Mouse (Mus musculus) left cerebral cortex, postnatal 4 days (tissue): ENCODE measurements around the gene Lmo1. TPM values are rescaled to one million over a fixed set of nuclear protein-coding genes. Genes with fewer than 3 reads are reported as not detected.

ENCODE experiments used
- DNase-seq: peaks from one replicate; pipeline ENCODE4 v3.0.0-alpha.2; 2022
- intact Hi-C: fragments of 180-260 bp; cut with DNase I; formaldehyde crosslinking; loops from one replicate; pipeline ENCODE4 v1.15.1; 2025
- total RNA-seq, 2 experiments: library from RNA; stranded (reverse); gene quantifications; 2 replicates each; pipeline ENCODE4 v1.2.3; 2021

Lmo1 gene
- total RNA-seq, 2 experiments from 2014 or later: 46.0 to 48.5 TPM

DNA sequence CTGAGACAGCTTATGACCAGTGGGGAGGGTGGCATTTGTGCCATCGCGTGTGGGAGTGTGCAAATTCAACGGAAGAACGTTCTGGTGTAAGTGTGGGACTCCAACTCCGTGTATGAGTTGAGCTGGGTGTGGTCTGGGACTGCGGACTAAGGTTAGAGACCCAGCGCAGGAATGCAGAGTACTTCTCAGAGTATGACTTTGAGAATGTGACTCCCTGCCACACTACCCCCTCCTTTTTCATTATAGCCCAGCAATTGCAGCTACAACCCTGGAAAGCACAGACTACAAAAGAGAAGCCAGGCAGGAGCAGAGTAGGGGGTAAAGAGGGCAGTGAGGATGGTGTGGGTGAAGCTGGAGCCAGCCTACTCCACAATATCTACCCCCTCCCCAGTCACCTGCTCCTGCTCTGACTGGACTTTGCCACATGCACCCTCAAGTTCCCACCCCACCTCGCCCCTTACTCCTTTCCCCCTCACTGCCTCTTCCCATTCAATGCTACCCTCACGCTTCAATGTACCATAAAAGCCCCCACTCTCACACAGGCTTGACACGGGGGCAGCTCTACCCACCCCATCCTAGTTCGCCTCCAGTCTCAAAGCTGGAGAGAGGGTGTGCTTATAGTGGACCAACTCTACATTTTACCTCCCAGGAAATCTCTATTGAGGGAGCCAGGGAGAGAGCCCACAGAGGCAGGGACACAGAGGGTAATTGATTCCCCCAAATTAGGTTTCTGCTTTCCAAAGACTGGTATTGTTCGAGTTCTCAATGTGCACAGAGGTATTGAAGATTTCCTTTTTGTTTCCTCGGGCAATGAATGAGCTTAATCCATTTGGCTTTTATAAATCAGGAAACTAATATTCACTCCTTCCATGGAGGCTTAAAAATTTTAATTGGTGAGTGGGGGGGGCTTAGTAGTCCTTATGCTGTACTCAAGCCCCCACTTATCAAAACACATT is 941 bp upstream of the Lmo1 start:
- intact Hi-C loops: no loop called here
- no peak for DNase-seq

DNA sequence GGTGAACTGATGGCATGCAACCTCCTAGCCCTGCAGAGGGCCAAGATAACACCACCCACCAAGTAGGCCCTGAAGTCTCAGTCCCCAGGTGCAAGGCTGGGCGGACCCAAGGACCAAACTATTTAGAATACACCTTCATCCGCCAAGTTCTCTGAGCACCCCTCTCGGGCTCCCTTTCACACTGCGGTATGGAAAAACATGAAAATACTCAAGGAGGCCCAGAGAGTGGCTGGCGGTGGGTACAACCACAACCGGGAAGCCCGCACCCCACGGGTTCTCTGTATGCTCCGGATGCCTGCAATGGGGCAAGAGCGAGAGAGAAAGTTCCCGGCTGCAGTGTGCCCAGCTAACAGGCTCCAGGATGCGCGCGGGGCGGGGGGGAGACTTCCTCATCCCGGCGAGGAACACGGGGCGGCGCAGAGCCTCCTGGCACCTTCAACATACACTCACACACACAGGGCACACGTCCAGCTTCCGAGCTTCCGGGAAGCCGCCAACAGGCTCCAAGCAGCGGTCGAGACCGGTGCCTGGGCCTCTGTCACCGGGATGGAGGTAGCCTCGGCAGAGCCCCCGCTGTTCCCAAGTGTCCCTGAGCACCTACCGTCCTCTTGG is 564 bp downstream of the Lmo1 start:
- intact Hi-C loops: no loop called here
- DNase-seq: peak; percentile 71

DNA sequence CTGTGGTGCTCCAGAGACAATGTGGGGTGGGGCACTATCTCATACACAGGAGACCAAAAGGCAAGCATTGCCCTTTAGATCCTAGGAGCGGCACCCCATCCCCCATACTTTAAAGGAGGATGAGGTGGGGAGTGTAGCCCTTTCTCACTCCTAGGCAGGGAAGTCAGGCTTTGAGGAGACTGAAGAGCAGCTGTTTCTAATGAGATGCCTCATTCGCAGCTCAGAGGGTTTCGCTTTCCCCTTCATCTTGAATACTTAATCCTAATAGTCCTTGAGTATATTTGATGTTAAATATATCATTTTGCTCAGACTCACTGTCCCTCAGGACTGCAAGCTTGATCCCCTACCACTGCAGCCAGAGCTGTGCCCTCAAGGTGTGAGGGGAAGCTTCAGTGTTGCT is 3.1 kb downstream of the Lmo1 start:
- no peak for DNase-seq
- intact Hi-C loops: no loop called here

DNA sequence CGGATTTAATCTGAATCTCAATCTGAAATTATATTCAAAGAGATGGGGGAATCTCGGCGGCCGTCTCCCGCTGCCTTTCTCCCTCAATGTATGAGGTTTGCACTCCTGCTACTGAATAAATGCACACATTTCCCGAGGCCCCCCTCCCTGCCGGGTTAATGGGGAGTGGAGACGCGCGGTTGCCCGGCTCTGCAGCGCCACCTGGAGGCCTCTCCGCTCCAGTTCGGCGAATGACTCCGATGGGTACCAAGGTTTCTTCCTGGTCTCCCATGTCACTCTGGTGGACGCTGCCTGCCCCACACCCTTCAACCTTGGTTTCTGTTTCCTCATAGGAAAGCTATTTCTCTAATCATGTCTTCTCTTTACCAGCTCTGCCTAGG is 4.6 kb downstream of the Lmo1 start:
- intact Hi-C loops: no loop called here
- DNase-seq: peak; percentile 94

DNA sequence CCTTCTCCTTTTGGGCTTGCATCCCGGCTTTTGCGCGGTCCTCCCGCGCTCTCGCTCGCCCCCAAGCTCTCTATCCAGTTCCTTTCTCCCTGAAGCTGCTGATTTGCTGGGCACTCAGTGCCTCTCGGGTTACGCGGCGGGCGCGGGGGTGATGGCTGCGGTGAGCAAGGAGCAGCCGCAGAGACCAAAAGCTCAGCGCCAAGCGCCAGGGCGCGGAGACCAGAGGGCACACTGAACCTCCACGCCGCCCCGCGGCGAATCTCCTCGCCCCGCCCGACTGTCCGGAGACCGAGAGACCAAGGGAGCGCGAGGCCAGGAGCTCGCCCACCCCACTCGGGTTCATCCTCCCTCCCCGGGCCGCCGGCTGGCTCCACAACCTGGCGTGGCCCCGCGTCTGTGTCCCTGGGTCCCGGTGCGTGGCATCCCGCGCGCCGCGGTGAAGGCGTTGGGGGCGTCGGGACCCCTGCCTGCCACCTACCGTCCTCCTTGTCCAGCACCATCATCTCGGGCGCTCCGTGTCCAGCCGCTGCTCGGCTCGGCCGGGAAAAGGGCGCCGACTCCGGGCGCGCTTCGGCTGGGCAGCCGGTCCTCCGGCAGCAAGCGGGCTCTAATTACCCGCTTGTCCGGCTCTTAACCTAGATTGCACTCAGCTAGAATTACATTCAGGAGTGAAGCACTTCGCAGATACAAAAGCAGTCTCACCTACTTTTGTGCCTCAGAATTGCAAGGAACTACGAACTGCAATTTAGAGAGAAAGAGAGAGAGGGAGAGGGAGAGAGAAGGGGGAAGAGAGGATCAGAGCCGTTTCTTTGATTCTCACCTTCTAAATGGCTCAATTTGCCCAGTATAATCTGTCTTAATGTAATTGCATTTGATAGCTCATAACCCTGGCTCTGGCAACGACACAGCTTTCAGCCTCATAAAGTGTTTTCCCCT is 5.2 kb downstream of the Lmo1 start:
- peak; percentile 53 for DNase-seq

DNA sequence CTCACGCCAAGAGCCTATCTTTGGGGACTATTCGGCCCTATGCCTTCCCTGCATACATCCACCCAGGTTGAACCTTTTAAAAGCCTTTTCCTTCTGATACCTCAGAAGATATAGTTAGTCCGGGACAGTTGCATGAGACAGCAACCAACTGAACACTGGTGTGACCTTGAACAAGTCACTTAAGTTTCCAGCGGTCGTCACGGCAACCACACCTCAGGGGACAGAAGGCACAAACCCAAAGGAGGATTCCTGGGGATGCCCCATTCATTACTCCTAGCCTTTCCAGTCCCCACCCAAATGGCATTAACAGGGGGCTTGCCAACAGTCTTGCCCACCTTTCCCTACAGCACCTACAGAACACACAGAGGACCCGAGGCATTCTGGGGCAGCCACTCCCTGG is 6.3 kb downstream of the Lmo1 start:
- intact Hi-C loops: no loop called here
- no peak for DNase-seq

More for the DNA sequence above, 5.2 kb downstream of the Lmo1 start:
- intact Hi-C loops: no loop called here

DNA sequence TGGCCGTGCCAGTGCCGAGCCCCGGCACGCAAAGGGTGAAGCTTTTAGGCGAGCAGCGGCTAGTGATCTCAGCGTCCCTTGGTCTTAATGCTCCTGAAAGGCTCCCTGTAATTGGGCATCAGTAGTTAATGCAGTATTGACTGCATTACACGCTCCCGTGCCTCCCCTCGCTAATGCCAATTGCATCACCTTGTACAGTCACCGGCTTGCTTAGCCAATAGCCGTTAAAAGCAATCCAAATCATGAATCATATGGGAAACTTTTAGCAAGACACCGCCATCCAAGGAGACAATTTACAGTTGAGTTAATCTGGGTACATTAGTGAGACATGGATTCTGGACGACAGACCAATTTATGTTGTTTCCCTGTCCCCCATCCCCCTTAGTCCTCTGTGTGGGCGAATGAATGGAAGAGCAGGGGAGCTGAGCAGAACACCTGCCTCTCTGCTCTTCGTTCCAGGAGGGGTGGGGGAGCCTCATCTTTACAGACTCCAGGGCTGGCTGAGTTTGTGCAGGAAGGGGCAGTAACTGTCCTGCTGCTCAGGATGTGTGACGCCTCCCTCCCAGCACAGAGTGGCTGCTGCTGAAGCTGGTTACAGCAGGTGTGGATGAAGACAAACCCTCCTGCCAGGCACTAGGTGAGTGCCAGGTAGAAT is 8.9 kb downstream of the Lmo1 start:
- intact Hi-C loops: no loop called here
- no peak for DNase-seq

DNA sequence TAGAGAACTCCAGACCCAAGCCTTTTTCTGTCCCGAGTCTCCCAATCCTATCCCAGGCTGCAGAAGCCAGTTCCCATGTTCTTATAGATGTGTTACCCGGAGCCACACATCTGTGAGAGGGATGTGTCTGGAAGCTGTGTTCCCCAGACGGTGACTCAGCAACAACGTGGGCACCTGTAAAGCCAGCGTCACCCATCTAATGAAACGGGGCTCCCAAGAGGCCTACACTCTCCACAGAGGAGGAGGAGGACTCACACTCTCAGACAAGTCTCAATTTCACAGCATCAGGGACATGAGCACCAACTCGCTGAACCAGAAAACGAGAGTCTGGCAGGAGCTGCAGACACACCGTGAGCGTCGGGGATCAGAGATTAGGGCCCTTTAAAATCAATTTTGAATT is 20.7 kb downstream of the Lmo1 start:
- no peak for DNase-seq
- intact Hi-C loops: no loop called here

DNA sequence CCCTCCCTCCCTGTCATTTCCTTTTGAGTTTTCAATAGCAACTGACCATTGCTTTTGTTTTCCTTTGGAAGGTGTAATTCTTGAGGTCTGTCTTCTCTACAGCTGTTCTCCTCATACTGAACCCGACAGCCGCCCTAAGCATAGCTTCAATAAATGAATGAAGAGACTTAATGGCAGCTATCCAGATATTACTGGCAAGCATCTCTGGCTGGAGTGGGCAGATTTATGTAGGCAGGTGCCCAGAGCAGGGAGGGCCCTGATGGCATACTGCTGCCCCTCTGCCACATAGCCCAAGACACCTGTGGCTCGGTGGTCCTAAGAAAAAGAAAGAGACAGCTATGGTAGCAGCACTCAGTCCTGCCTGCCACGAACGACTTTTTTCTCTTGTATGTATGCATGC is 21.5 kb downstream of the Lmo1 start:
- intact Hi-C loops: no loop called here
- no peak for DNase-seq

DNA sequence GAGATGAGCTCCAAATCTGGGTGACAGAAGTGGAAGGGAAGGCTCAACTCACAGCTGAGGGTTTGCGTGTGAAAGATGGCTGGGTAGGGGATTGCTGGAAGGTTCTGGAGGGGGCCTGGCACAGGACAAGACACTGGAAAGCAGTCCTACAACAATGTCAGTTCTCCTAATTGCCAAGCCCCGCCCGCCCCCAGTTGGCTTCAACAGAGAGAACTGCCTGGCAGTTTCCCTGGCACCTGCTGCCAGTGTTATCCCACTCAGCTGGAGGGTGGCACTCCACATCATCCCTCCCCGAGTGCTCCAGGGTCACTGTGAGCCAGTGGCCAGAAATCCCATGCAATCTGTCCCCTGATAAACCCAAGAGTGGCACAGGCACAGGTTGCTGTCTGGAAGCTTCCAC is 23.9 kb downstream of the Lmo1 start:
- intact Hi-C loops: no loop called here
- peak; percentile 85 for DNase-seq

DNA sequence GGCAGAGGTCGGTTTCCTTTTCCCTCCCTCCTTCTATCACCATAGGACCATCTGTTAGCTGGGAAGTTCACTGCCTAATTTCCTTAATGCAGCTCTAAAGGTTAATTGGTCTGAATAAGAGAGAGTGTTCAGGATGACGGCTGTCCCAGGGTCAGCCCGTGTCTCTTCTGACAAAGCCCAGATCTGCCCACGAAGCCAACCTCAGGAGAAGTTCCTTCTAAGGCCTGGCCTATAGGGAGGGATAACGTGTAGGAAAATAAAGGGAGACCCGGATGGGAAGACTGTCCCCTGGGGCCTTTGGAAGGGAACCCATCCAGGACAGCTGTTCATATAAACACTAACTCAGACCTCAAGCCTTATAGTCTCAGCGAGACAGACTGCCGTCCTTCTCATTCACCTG is 29.8 kb downstream of the Lmo1 start:
- no peak for DNase-seq
- intact Hi-C loops: no loop called here

DNA sequence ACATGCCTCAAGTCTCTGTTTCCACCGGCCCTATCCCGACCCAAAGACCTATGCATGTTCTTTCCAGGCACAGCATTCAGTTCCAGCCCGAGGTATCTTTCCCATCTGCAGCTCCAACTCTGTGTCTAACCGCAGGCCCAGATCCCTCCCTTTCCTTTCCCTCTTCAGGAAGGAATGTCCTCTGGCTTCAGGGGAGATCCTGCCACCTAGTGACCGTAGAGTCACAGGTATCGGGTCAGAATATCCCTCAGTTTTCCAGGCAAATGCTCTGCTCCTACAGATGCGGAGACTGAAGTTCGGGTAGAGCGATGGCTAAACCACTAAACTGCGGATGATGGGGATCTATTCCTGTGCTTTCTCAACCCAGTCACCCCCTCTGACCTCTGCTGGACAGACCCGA is 30.3 kb downstream of the Lmo1 start:
- intact Hi-C loops: no loop called here
- no peak for DNase-seq

DNA sequence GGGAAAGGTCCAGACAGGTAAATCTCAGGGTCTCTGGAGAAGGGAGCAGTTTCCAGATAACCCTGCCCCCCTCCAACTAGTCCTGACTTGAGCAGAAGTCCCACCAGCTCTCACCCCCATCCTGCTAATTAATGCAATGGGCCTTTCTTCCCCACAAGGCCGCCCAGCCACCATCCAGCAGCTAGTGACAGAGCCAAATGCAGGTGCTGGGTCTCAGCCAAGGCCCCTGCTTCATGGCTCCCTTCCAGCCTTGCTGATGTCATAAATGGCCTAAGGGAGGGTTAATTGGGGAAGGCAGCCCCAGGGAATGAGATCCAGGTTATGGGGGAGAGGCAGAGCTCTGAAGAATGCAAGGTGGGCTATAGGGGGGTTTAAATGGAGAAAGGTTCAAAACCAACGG is 32.4 kb downstream of the Lmo1 start:
- peak; percentile 67 for DNase-seq
- intact Hi-C loops: no loop called here

DNA sequence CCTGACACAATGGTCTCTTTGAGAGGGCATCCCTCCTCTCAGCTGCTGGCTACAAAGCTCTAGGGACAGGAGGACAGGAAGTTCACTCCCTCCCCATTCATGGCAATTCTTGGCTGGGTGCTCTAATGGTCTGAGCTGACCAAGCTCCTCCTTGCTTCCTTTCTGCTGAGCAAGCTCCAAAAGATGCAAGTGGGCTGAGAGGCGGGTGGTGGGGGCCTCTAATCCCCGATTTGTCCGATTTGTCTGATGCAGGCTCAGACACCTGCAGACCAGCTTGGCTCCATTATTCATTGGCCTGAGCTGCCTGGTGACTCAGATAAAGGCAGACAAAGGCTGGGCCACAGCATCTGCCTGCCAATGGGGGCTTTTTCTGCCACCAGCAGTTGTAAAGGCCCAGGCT is 33.3 kb downstream of the Lmo1 start:
- DNase-seq: no peak
- intact Hi-C loops: no loop called here

DNA sequence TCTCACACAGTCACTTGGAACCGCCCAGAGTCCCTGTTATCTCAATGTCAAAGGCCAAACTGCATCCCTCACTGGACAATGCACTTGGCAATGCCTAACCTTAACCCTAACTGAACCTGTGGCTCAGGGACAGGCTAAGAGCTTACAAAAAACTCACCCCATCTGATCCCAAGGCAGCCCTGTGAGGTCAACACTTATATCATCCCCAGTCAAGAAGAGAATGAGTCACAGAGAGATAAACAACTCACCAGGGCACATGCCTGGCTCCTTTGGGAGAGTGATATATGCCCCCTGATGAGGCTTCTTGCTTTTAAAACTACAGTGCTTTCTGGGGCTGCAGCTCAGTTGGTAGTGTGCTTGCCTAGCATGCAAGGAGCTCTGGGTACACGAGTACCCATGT is 34.0 kb downstream of the Lmo1 start:
- intact Hi-C loops: no loop called here
- no peak for DNase-seq

DNA sequence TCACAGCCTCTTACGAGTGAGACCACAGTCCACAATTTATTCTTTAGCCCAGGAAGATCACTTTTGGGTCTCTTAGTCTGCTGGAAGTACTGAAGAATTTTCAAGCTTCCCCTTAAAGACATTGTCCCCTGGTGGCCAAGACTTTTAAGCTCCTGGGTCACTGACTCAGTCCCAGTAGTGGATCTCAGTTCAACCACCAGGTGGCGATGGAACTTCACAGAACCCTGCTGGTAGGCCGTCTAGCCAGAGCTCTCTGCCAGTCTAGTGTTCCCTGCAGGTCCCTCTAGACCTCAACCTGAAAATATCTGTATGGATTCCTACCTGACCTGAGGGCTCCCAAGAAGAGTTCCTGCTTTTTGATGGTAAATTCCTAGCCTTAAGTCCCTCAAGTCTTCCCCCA is 35.6 kb downstream of the Lmo1 start:
- DNase-seq: peak; percentile 91
- intact Hi-C loops: loop anchor here (5.0 kb wide), 1 partner anchor 283 kb away; no protein-coding TSS in a partner anchor

DNA sequence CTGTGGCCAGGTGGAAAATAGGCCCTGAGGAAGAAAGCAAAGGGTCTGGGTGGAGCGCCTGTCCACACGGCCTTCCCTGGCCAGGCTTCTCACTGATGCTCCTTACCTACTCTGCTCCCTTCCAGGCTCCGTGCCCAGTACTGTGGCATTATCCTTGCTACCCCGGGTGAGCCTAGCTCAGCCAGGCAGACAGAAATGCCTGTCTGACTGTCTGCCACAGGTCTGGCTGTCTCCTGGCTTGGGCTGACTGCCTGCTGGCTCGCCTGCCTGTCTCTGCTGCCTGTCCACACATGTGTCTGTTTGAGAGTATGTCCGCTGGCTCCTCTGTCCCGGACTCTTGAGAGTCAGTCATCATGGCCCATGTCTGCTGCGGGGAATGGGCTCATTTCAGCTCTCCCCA is 37.6 kb downstream of the Lmo1 start:
- DNase-seq: peak; percentile 62
- intact Hi-C loops: loop anchor here (5.0 kb wide), 1 partner anchor 285 kb away; no protein-coding TSS in a partner anchor

DNA sequence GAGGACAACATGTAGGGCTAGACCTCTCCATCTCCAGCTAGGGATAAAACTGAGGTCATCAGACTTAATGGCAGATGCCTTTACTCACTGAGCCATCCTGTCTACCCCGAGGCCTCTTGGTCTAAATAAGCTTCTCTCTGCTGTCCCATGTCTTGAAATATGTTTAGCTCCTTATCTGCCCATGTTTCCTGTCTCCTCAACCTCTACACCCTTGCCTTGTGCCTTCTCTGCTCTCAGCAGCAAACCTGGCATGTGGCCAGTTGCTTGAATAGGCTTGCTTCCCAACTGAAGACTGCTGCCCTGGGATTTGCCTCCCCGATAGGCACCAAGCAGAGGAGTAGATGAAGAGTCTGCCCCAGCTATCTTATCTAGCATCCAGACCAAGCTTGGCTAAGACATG is 43.4 kb downstream of the Lmo1 start:
- intact Hi-C loops: no loop called here
- no peak for DNase-seq

DNA sequence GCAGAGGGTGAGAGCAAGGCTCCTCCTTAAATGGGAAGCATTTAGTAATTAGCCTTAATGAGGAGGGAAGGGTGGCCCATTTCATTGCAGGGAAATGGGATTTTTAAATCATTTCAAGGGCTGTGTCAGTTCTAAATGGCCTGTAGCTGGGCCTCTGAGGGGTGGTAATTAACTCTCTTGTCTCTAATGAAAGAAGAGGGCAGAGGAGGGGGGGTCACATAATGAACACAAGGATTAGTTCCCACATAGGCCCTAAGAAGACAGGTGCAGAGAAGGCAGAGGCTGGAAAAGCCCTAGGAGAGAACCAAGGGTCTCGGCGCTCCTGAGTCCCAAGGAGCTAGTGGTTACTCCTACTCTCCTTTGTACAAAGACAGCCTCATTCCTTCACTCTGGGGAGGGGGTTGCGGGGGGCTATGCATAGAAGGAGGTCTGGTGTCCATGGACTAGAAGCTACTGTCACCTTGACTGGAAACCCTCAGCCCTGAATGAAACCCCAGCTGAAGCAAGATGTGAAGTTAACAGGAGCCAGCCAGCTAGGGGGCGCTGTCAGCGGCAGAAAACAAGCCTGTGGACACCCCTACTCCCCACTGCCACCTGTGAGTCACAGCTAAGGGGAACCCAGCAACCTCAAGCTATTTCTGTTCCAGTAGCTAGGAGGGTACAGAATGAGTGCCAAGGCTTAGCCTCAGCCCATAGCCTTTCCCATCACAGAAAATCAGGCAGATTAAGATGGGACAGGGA is 44.9 kb downstream of the Lmo1 start:
- intact Hi-C loops: no loop called here
- DNase-seq: no peak

DNA sequence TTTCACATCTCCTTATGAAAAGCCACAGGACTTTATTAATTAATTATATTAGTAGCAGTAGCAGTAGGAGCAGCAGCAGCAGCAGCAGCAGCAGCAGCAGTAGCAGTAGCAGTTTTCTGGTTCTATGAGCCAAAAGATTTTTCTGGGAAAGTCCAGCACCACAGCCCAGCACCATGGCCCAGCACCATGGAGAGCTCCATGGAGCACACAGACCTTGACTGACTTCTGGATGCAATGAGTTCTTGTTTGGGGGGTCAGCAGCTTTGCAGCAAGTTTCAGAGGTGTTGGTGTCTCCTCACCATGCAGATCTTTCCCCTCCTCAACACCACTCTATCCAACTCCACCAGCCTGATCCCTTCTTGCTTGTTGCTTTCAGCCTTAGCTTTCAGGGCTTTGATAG is 45.6 kb downstream of the Lmo1 start:
- intact Hi-C loops: no loop called here
- DNase-seq: no peak
